Mouse (Mus musculus) T-helper 17 cell (primary cell): Measurements from ENCODE around the gene Rnf41.

Source experiments
- in situ Hi-C, 2 experiments: fragments of 300-600 bp; cut with MboI, MseI; formaldehyde crosslinking; loops; 1 replicate in 1 of 2; 2 replicates in 1 of 2; pipeline ENCODE4 v1.15.1; 2025; ENCODE audit warnings: high pct_unique_total_duplicates in 2 of 2

Rnf41 gene

GRCm38 (mm10) chr10:128411211-128412054 is at the start of gene Rnf41, which contains the start of gene Nabp2:
Rnf41 (plus strand) TSS chr10:128411657.
Nabp2 (minus strand) TSS chr10:128411492.
- in situ Hi-C loops, result no loop called here

- in situ Hi-C loops, result loop anchor here in 1 of 2 experiments (10.0 kb wide), 1 partner anchor 1973 kb away; no protein-coding TSS in a partner anchor
These were observed 49.6 kb upstream of the Rnf41 start for GRCm38 (mm10) chr10:128361836-128362235.

- in situ Hi-C loops, result loop anchor here in 1 of 2 experiments (10.0 kb wide), 1 partner anchor 1972 kb away; no protein-coding TSS in a partner anchor
These were observed 48.9 kb upstream of the Rnf41 start for GRCm38 (mm10) chr10:128362568-128362967.

- in situ Hi-C loops, result loop anchor here in 1 of 2 experiments (10.0 kb wide), 1 partner anchor 1967 kb away; no protein-coding TSS in a partner anchor
These were observed 43.5 kb upstream of the Rnf41 start for GRCm38 (mm10) chr10:128367899-128368401.

- in situ Hi-C loops, result loop anchor here in 1 of 2 experiments (10.0 kb wide), 1 partner anchor 1966 kb away; no protein-coding TSS in a partner anchor
These were observed 42.8 kb upstream of the Rnf41 start, which contains the start of gene Coq10a for GRCm38 (mm10) chr10:128368402-128369217. Coq10a (minus strand) TSS chr10:128368997.

- in situ Hi-C loops, result loop anchor here in 1 of 2 experiments (10.0 kb wide), 1 partner anchor 1966 kb away; no protein-coding TSS in a partner anchor
These were observed 42.3 kb upstream of the Rnf41 start for GRCm38 (mm10) chr10:128369218-128369543.

GRCm38 (mm10) chr10:128369599-128369998 is 41.9 kb upstream of the Rnf41 start:
- in situ Hi-C loops, result loop anchor here in 1 of 2 experiments (10.0 kb wide), 1 partner anchor 1965 kb away; no protein-coding TSS in a partner anchor

GRCm38 (mm10) chr10:128370021-128370420 is 41.4 kb upstream of the Rnf41 start:
- in situ Hi-C loops, result loop anchor here (5.0 kb wide), 2 partner anchors 72 to 87 kb away; partner anchors contain the start of gene Smarcc2 (in 1 of the 2)

GRCm38 (mm10) chr10:128370601-128371000 is 40.9 kb upstream of the Rnf41 start:
- in situ Hi-C loops, result loop anchor here (5.0 kb wide), 2 partner anchors 72 to 87 kb away; partner anchors contain the start of gene Smarcc2 (in 1 of the 2)

GRCm38 (mm10) chr10:128372142-128372541 is 39.3 kb upstream of the Rnf41 start:
- in situ Hi-C loops, result loop anchor here (5.0 kb wide), 2 partner anchors 70 to 85 kb away; partner anchors contain the start of gene Smarcc2 (in 1 of the 2)

- in situ Hi-C loops, result loop anchor here (5.0 kb wide), 2 partner anchors 69 to 84 kb away; partner anchors contain the start of gene Smarcc2 (in 1 of the 2)
These were observed 38.3 kb upstream of the Rnf41 start for GRCm38 (mm10) chr10:128372989-128373748.

GRCm38 (mm10) chr10:128374393-128374792 is 37.1 kb upstream of the Rnf41 start:
- in situ Hi-C loops, result loop anchor here (5.0 kb wide), 2 partner anchors 68 to 83 kb away; partner anchors contain the start of gene Smarcc2 (in 1 of the 2)

- in situ Hi-C loops, result no loop called here
These were observed 35.4 kb upstream of the Rnf41 start for GRCm38 (mm10) chr10:128376099-128376454.

GRCm38 (mm10) chr10:128376455-128377211 is 34.8 kb upstream of the Rnf41 start, which contains the start of gene Ankrd52:
Ankrd52 (plus strand) TSS chr10:128377115.
- in situ Hi-C loops, result no loop called here

- in situ Hi-C loops, result no loop called here
These were observed 34.1 kb upstream of the Rnf41 start for GRCm38 (mm10) chr10:128377222-128377939.

GRCm38 (mm10) chr10:128377940-128378448 is 33.5 kb upstream of the Rnf41 start:
- in situ Hi-C loops, result no loop called here

GRCm38 (mm10) chr10:128378462-128378861 is 33.0 kb upstream of the Rnf41 start:
- in situ Hi-C loops, result no loop called here

GRCm38 (mm10) chr10:128379260-128379659 is 32.2 kb upstream of the Rnf41 start:
- in situ Hi-C loops, result no loop called here

GRCm38 (mm10) chr10:128380565-128380964 is 30.9 kb upstream of the Rnf41 start:
- in situ Hi-C loops, result no loop called here
